Mouse (Mus musculus) B cell, adult 2 months (primary cell): ENCODE measurements around the gene B3gnt2.

ENCODE experiments used
- DNase-seq, 2 experiments: peaks; one replicate each; pipeline ENCODE4 v3.0.0; 2022

Gene B3gnt2

DNA sequence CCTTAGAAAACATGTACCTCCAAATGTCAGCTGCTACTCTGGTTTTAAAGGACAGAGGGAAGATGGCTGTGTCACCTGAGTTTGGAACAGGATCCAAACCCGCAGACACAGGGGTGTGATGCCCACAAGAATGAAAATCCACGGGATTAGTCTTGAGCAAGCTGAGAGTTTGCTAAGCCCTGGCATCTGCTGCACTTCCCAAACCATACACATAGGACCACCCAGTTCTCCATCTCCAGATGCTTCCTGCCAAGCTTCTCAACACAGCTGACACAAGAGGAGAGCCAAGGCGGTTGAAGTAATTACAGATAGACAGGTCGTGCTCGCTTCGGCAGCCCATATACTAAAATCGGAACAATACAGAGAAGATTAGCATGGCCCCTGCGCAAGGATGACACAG is 7.8 kb upstream of the B3gnt2 start:
- DNase-seq = no peak

DNA sequence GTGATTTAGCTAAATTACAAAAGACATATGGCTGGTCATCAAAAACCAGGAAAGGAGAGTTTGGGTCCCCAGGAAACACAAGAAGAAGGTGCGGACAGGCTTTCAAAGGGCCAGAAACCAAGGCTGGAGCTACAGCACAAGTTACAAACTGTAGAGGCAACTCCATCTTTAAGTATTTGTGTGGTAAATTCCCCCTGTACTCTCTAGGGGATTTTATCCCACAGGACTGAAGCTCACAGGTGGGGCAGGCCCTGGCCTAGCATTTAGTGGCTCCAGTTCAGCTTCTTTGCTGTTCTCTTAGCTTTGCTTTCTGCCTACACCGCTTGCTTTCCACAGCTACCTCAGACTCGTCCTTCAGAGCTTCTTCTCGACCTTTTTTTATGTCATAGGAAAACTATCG is 6.9 kb upstream of the B3gnt2 start:
- DNase-seq = no peak

DNA sequence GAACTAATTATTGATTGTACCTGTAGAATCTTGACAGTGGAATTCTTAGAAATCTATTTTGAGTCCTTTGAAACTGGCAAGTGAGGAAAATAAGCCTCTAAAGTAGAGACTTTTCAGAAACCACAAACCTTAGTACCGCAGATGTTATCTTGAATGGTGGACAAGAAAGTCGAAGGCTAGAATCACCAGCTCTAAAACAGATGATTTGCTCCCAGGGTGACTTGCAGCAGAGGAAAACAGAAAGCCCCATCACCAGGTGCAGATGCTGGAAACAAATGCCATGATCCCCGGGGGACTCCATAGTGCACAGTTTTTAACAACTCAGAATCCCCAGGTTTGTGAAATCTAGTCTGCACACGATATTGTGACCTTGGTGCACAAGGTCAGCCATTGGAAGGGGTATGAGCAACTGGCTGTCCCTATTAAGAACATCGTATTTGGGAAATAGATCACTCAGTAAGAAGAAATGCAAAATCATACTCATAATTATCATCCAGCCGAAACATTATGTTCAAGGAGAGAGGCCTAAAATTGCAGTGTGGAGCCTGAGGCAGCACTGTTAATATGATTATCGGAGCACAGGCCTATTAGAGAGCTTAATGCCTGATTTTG is 5.0 kb upstream of the B3gnt2 start:
- DNase-seq = no peak

DNA sequence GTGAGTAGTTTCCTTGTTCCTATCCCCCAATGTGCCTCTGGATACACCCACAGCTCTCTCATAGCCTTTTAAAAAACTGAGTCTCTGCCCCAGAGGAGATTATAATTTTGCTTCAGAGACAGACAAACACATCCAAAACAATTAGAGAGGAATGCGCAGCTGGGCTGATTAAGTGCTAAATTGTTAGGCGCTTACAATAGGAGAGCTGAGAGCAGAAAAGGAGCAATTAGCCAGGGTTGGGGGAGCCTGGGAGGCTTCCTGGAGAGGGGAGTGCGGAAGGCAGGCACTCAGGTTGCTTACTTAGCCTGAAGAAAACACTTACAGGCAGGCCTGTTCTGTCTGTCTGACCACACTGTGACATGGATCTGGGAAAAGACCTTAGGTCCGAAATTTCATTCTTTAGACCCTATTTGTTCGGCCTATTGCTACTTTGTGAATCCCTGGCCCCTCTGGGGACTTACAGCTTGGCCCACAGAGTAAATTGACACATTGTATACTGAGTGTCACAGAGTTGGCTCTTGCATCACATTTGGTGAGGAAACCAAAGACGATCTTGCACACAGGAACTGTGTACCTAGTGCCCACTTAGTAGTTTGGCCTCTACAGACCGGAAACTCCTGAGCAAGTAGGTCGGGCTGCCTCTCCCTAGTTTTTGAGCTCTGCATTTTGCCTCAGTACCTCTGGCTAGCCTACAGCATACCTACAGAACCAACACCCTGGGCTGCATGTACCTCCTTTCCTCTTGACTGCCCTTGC is 3.7 kb upstream of the B3gnt2 start:
- no peak for DNase-seq

DNA sequence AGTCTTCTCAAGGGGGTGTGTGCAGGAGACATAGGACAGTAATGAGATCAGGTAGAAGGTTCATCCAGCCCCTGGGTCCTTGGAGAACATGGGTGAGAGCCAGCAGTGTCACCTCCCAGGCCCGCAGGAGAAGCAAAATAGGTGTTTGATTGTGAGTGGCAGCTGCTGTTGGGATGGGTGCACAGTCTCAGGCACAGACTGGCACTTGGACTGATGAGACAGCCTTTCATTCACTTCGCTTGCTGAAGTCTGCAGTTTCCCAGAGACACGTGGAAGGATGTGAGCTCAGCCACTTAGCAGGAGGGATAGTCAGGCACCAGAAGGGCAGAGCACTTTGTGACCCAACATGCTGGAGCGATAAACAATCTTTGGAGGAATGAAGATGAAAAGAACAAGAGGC is 2.8 kb upstream of the B3gnt2 start:
- no peak for DNase-seq

DNA sequence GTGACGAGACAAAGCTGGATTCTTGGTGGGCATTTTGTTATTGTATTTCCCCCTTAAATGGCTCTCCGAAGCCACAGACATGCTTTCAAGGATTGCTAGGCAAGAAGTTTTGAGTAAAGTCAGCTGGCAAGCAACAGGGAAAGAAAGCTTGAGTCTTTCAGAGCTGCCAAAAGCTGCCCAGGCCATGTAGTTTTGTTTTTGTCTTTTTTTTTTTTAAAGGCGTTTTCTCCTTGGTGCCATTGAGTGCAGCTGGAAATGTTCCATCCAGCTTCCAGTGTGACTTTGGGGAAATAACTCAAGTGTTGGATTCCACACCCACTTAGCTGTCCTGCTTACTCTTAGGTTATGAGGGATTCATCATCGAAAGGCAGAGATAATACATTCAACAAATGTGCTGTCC is 554 bp upstream of the B3gnt2 start:
- DNase-seq = no peak

DNA sequence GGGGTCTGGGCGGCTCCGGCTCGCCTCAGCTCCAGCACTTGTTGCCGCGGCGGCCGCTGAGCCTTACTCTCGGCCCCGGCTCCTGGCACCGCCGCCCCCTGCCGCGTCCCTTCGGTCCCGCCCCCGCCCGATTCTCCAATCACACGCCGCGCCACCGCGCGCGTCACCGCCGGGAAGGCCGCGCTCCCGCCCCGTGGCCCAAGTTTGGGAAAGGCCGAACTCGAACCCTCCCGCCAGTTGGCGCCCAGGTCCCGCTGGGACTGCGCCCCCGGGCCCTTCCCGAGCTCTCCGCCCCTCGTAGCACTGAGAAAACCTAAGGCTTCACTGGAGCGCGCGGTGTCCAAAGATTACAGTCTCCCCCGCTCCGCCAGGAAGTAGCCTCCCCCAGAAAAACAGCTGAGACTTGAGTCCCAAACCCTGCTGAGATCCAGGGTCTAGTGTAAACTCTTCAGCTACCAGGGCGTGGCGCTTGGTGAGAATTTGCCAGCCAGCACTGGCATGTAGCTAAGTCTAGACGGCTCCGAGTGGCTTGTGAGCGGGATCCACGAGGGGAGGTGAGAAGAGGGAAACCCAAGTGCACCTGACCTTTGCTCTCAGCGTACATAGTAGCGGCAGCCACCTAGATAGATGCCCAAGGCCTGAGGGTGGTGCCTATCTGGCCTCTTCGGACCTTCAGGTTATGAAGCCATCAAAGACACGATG is 977 bp downstream of the B3gnt2 start:
- DNase-seq = peak; percentile 83 to 86

DNA sequence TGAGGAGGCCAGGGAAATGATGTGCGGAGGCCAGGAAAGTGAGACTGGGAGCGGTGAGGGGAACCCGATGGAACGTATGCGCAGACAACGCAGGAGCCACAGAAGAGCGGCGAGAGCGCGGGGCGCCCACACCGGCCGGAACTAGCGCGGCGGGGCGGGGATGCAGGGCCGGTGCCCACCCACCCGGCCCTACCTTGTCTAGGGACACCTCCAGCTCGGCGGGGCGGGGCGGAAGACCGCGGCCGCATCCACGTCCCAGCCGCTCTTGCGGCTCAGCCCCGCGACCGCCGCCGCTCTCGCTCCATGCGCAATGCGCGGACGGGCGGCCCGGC is 1.5 kb downstream of the B3gnt2 start:
- DNase-seq = peak in 1 of 2 experiments; percentile 72

DNA sequence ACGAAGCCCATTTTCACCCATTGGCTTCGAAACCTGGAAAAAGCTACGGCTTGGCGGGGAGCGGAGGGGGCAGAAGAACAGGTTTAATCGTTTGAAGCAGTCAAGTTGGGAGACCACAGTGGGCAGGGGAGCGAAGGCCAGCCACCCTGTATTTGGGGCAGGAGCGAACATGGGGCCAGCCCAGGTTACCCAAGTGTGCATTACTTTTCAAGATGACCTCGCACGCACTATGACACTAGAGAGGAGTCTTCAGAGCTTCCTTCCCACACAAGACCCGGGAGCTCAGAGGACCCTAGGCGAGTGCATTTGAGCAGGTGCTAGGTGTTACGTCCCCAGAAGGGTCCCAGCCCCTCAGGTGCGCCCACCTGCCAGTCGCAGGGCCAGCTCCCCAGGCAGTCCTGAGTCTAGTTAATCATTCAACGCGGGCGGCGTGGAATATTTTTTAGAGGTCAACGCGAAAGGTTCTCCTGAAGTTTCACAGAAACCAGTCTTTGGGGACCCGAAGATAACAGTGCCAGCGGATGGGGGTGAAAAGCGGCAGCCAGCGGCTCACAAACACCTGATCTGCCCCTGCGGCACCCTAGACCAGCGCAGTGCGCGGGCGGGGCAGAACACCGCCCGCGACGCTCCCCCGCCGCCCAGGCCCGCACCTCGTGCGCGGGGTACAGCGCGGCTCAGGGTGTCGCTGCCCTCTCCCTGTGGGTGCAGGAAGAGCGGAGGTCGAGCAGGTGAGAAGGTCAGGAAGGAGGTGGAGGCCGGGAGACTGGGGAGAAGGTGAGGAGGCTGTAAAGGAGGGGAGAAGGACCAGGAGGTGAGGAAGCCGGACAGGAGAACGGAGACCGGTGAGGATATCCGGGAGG is 2.1 kb downstream of the B3gnt2 start:
- DNase-seq = peak; percentile 65 to 70

DNA sequence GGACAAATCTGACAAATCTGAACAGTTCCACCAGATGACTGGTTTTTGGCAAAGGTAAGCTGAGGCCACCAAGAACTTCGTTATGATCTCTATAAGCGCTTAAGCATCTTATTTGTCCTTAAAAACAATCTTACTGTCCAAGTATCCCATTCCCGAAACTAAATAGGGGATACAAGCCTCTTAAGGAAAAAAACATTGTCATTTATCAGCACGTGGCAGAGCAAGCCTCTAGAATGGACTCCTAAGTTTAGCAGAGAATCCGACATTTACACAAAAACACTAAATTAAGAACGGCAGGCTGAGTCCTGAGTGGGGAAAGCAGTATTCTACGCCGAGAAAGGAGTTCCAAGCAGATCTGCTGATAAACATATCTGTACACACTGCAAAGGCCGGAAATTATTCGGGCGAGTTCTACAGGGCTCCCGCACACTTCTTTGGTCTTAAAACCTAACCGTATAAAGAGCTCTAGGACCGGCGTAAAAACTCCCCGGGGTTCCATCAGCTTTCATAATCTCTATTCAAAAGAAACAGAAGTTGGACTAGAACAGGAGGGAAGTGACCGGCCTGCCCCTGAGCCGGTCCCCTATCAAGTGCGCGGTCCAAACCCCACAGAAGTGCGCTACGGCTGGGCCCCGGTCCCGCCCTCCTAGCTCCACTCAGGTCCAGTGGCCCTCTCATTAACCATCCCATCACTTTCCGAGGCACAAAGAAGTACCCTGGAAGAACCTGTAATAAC is 2.9 kb downstream of the B3gnt2 start:
- peak; percentile 50 to 55 for DNase-seq

DNA sequence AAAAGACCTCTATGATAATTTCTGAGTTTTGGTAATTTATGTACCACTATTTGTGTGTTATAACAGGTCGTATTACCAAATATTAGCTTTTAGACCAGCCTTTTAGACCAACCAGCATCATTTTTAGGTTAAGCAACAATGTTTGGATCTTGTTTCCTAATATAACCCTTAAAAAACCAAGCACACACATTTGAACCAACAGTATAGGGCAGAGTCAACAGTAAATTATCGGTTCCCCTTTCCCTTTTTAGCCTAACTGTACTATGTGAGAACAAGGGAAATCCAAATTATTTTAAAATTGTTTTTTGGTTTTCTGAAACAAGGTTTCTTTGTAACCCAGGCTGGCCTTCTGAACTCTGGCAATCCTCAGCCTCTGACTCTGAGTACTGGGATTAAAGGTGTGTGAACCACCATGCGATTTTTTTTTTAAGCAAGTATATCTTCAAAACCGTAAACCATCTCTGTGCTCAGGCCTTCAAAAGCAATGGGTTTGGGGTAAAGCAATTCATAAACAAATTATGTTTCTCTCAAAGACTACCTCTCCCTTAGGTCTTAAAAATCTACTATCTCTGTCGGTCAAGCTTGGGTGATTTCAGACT is 3.6 kb downstream of the B3gnt2 start:
- DNase-seq = peak in 1 of 2 experiments; percentile 23

DNA sequence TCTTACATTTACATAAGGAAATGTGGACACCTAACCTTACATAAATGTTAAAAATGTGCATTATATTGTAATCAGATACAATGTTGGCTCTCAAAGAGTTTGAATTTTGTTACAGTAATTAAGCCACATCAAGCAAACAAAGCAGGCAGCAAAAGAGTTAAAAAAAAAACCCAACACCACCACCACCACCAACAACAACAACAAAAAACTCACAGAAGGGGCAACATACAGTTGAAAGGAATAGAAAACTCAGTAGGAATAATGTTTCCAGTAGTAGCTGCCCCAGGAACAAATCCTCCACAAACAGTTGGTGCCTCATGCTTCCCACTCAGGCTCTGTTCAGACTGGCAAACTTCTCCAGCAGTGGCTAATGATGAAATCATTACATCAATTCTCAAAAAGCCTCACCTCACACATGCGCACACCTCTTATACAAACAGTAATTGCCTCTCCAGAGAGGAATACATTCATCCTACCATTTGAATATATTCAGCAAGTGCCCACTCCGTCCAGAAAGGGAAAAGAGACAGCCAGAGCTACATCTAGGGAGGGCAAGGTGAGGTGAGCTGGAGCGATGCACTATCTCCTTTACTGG is 4.3 kb downstream of the B3gnt2 start:
- DNase-seq = peak in 1 of 2 experiments; percentile 17

DNA sequence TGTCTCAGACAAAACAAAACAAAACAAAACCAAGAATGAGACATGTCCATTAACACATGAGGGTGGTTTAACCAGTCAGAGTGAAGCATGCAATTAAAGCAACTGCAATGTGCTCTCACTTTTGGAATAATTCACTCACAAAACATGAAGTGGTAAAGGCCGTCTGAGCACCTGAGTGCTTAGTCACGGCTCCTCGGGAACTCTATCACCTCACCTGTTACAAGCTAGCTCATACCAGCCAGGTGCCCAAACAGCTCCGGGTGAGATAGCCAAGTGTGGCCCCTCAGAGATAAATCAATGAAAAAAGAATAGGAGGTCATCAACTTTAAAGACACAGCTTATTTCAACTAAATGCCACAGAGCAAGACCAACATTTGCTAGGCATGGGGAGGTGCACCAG is 6.2 kb downstream of the B3gnt2 start:
- DNase-seq = no peak

DNA sequence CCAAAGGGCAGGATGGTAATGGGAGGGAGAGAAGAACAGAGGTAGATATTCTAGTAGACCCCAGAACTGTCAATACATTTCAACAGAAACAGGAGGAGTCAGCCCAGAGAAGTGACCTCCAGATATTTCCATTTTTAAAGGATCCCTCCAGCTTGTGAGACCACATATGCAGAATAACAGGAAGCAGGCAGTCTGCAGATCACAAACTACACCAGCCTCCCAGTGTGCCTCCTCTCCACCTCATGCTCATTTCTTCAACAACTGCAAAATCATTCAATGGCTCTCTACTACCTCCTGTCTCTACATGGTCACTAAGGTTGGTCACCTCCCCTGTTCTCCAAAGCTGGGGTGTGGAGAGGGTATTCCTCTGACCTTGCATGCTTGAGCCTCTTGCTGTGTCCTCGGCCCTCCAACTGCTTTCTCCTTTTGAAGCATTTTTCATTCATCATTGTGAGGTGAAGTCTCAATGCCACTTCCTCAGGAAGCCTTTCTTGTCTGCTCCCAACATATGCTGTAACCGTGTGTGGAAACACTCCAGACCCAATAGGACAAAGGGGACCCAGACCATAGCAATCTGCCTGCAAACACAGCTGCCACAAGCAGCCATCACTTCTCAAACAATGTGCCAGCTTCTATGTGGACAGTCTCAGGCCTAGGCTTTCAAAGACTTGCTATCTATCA is 7.1 kb downstream of the B3gnt2 start:
- DNase-seq = no peak

DNA sequence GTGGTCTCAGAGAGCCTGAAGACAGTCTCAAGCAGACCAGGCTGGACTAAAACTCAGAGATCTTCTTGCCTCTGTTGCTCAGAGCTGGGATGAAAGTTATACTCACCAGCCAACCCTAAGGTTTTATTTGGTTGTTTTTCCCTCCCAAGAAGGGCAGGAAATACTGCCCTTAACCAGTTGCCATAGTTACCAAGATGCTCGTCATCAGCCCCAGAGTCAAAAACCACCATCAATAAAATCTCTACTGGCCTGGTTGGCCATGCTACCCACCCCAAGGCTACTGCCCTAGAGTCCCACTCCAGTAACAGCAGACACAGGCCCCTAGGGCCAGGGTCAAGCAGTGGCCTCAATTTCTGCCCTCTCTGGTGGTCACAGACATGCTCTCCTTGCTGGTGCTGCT is 8.3 kb downstream of the B3gnt2 start:
- DNase-seq = peak in 1 of 2 experiments; percentile 28

DNA sequence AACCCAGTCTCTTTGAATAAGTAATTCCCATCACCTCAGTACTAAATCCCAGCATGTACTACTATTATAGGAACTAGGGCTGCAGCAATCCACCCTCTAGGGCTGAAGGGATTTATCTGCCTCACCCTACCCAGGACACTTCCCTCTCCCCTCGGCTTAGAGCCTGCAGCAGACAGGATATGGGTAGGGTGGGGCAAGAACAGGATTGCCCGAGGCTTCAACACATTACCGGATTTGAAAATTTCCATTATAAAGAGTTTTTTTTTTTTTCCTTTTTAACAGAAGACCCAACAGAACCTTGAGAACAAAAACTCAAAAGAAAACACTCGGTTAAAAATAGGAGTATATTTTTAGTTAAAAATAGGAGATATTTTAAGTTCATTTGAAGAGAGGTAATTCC is 9.3 kb downstream of the B3gnt2 start:
- peak in 1 of 2 experiments; percentile 25 for DNase-seq

DNA sequence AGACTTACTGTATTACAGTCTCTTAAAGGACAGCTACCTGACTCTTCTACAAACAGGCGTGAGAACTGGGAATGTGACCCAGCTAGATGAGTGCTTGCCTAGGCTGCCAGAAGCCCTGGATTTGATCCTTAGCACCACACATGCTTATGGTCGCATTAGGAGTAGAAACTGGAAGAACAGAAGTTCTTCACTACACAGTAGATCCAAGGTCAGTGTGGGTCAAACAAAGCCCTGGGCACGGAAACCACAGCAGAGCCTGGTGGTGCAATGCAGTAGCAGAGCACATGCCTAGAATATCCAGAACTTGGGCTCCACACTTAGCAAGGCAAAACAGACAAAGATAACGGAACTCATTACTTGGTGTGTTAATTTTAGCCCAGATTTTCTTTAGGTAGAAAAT is 10.7 kb downstream of the B3gnt2 start:
- DNase-seq = no peak

DNA sequence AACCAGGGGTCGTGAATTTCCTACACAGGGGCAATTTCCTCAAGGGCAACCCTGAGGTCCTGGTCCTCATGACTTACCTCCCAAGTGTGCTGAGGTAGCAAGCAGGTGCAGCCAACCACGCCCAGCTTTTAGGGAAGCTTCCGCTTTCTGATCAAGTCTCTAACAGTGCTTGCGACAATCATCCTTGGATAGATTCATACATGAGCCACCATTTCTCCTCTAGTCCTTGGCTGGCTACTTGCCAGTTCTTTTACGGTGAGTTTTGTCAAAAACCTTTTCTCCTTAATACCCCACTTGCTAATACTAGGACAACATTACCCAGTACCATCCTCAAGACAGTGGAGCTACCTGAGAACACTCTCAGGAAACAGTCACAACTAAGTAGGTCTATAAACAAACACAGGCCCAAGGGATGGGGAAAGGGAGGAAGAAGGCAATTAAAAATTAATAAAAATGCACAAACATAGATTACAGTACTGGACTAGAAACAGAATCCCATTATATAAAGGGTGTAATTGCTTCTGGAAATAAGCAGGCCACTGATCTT is 12.0 kb downstream of the B3gnt2 start:
- peak; percentile 58 for DNase-seq

DNA sequence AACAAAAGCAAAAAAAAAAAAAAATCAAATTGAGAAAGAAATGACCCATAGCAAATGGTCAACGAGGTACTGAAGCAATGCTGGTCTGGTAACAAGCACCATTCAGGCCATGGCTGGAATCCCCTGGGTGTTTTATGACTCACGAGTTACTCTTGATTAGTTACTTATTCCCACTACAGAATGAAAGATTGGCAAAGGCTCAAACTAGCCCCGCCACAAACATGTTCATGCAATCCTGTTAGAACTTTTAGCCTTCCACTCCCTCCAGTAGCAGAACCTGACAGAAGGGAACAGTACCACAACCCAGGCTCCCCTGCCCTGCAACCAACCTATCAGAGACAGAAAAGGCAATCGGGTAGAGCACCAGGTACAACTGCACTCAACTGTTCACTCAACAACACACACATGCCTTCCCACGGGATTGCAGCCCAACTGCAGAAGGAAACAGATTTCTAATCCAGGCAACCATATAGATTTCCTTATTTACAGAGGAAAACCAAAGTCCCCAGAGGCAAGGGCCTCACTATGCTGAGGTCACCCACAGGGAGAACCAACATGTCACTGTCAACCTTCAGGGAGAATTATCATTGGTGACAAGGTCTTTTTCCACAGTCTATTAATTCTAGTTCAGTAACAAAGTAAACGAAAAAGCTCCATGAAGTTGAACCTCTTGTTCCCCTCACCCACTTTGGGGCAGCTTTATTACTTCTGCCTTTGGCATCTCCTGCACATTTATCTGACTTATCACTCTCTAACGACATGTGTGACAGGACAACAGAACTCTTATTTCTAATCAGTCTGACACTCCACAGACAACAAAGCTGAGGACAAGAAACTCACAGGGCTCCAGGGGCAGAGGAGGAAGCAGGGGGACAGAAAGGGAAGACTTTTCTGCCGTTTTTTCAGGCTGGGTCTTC is 12.8 kb downstream of the B3gnt2 start:
- DNase-seq = no peak
